Mouse (Mus musculus) left cerebral cortex, postnatal 14 days (tissue): Measurements from ENCODE around the gene Rfc4. TPM values are rescaled to one million over a fixed set of nuclear protein-coding genes. Genes with fewer than 3 reads are reported as not detected.
"Not testable (repeated sequence)": the region's sequence is repeated elsewhere in the genome, so short reads cannot be mapped to it uniquely, and the experiment has no call there.

Source experiments
- DNase-seq, 2 experiments: peaks; one replicate each; pipeline ENCODE4 v3.0.0; 2021 to 2022; ENCODE audit warnings: low spot score in 2 of 2, mixed read lengths in 1 of 2
- intact Hi-C: fragments of 180-260 bp; cut with DNase I; formaldehyde crosslinking; loops from one replicate; pipeline ENCODE4 v1.15.1; 2025
- total RNA-seq, 2 experiments: library from RNA; stranded (reverse); gene quantifications; 2 replicates each; pipeline ENCODE4 v1.2.3; 2021

Rfc4 gene
- total RNA-seq, 2 experiments from 2014 or later: 3.8 to 6.0 TPM

DNA sequence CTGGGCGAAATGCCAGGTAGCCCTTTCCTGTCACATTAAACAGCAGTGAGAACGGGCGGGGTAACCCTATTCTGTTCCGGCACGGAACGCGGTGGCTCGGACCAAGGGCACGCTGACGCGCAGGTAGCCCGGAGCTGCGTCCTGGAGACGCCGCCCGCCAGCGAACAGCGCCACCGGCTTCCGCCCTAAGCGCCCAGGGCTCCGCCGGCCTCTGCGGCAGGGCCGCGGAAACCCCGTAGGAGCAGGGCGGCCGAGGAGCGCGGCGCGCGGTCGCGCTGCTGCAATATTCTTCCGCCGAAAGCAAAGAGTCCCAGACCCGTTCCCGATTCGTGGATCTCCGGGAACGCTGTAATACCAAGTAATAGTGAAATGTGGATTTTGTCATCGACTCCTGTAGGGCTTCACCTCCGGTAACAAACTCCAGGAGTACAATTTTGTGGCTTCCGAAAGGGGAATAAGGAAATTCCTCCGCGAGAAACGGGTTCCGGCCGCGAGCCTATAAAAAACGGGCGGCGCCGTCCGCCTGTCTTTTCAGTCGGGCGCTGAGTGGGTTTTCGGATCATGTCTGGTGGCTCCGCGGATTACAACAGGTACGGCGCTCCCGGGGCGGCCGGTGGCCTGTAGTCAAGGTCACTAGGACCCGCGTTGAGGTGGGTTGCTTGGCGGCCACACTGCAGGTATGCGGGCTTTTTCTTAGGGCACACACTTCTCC, 20.1 kb downstream of the Rfc4 start, which contains the start of gene Eif4a2:
Gene Eif4a2 (plus strand): TSS at position 214 of the 712 bp plus-strand sequence.
- intact Hi-C loops: loop anchor here (1.0 kb wide), 1 partner anchor 20 kb away; the partner anchor contains the start of gene Rfc4
- peak; percentile 92 to 94 for DNase-seq

DNA sequence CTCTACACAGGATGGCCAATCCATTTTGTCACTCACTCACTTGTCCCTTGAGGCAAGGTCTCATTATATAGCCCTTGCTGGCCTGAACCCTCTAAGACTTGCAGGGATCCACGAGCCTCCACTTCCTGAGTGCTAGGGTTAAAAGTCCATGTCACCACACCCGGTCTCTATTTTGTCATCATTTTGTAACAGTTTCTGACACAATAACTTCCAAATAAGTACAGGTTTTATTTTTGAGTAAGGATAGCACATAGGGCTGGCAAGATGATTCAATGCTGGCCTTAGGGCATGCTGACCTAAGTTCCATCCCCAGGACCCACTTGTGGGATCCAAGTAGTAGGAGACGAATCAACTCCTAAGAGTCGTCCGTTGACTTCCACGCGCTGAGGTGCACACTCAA, 21.4 kb downstream of the Rfc4 start:
- no peak for DNase-seq
- intact Hi-C loops: no loop called here

DNA sequence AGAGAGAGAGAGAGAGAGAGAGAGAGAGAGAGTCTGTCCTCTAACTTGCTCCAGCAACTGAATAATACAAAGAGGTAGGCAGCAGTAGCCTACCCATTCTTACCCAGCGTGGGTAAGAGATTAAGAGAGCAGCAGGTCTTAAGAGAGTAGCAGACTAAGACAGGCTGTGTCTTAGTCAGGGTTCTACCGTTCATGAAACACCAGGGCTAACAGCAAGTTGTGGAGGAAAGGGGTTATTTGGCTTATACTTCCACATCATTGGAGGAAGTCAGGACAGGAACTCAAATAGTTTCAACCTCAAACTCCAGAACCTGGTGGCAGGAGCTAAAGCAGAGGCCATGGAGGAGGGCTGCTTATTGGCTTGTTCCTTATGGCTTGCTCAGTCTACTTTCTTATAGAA, 23.7 kb downstream of the Rfc4 start:
- no peak for DNase-seq
- intact Hi-C loops: no loop called here

- DNase-seq: no peak
- intact Hi-C loops: no loop called here
Observed at GRCm38 (mm10) chr16:23103038-23103745, 24.3 kb downstream of the Rfc4 start.

DNA sequence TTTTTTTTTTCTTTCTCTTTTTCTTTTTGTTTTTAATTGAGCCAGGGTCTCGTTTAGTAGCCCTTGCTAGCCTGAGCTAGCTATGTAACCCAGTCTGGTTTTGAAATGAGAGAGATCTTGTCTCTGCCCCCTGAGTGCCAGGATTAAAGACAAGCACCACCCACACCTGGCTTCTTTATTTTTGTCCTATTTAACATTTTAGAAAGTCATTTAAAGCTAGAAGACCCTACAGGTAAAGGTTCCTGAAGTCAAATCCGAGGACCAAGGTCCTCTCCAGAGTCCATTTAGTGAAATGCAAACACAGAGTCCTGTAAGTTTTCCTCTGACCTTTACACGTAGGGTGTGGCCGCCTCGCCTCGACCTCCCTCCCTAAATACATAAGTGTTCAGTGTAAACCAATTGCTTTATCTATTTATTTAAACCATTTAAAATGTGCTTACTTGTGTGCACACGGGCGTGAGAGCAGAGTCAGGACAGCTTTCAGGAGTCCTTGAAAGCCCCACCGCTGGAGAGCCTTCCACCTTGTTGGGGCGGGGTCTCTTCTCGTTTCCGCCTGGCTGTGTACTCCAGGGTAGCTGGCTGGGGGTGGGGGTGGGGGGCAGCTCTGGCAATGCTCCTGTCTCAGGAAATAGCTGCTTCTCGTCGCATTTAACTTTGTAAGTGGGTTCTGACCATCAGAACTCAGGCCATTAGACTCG, 25.0 kb downstream of the Rfc4 start:
- intact Hi-C loops: no loop called here
- DNase-seq: no peak

- no peak for DNase-seq
- intact Hi-C loops: no loop called here
Observed at GRCm38 (mm10) chr16:23100613-23101012, 26.9 kb downstream of the Rfc4 start.

- intact Hi-C loops: no loop called here
- no peak for DNase-seq
Observed at GRCm38 (mm10) chr16:23100099-23100575, 27.4 kb downstream of the Rfc4 start.

DNA sequence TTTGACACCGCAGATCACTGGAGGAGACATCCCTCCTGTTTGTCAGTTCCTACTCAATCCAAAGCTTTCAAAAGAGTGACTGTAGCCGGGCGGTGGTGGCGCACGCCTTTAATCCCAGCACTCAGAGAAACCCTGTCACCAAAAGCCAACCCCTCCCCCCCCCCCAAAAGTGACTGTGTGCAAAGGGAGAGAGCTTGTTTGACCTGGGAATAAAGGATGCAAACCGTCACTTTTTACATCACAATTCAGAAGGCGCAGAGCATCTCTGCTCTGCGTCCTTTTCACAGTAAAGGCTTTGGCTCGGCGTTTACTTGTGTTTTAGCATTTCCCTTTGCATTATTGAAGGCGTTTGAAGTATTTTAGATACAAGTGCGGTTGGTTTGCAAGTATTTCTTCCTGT, 27.9 kb downstream of the Rfc4 start:
- intact Hi-C loops: no loop called here
- DNase-seq: no peak

GRCm38 (mm10) chr16:23098105-23098452, 29.5 kb downstream of the Rfc4 start:
- DNase-seq, intact Hi-C loops: not testable (repeated sequence)

GRCm38 (mm10) chr16:23097290-23098104, 30.0 kb downstream of the Rfc4 start:
- intact Hi-C loops: not testable (repeated sequence)

GRCm38 (mm10) chr16:23096886-23097285, 30.7 kb downstream of the Rfc4 start:
- intact Hi-C loops, DNase-seq: not testable (repeated sequence)

More at GRCm38 (mm10) chr16:23097290-23098104, 30.0 kb downstream of the Rfc4 start:
- DNase-seq: peak; percentile 10 to 35

DNA sequence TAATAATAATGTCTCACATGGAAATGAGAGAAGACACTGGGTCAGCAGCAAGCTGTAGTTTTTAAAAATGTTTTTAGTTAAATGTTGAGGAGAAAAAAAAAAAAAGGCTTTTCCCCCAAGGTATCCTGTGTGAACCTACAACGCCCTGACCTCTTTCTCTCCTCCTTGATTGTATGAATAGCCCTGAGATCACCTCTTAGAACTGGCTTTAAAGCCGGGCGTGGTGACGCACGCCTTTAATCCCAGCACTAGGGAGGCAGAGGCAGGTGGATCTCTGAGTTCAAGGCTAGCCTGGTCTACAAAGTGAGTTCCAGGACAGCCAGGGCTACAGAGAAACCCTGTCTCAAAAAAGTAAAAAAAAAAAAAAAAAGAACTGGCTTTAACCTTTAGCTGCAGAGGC, 32.0 kb downstream of the Rfc4 start:
- intact Hi-C loops, DNase-seq: not testable (repeated sequence)

- no peak for DNase-seq
- intact Hi-C loops: no loop called here
Observed at GRCm38 (mm10) chr16:23094136-23094535, 33.4 kb downstream of the Rfc4 start.

DNA sequence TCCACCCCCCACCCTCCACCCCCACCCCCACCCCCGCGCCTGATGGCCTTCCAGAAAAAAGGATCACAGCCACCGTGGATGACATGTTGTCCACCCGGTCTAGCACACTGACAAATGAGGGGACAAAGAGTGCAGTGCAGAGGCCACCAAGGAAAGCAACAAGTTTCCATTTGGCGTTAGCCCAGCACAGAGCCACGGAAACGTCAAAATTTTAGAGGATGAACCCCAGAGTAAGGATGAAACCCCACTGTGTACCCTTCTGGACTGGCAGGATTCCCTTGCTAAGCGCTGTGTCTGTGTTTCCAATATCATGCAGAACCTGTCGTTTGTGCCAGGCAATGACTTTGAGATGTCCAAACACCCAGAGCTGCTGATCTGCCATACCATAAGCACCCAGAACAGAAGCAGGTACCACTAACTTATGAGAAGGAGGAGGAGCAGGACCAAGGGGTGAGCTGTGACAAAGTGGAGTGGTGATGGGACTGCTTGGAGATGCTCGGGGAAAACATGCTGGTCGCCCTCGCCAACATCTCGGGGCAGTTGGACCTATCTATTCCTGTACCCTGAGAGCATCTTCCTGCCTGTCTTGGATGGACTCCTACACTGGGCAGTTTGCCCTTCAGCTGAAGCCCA, 34.1 kb downstream of the Rfc4 start:
- no peak for DNase-seq
- intact Hi-C loops: no loop called here

DNA sequence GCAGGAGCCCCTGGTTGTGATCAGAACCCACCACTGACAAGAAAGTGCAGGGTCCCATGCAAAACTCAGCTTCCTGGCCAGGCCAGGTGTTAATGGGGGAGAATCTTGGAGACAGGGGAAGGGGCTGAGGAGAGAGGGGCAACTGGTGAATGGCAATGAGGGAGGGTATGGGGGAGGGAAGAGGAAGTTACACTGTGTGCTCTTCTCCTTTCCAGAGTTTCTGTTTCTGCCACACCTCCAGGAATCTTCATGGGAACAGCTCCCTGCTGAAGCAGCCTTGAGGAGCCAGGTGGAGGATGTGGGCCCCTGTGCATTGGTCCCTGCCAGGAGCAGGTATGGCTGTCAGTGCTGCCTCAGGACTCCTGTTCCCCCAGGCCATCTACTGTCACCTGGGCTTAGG, 36.2 kb downstream of the Rfc4 start:
- intact Hi-C loops: not testable (repeated sequence)

GRCm38 (mm10) chr16:23088491-23088890, 39.0 kb downstream of the Rfc4 start:
- not testable (repeated sequence) for DNase-seq
- intact Hi-C loops: loop anchor here (5.0 kb wide), 1 partner anchor 44 kb away; no protein-coding TSS in a partner anchor

More for the DNA sequence above, 36.2 kb downstream of the Rfc4 start:
- not testable (repeated sequence) for DNase-seq

DNA sequence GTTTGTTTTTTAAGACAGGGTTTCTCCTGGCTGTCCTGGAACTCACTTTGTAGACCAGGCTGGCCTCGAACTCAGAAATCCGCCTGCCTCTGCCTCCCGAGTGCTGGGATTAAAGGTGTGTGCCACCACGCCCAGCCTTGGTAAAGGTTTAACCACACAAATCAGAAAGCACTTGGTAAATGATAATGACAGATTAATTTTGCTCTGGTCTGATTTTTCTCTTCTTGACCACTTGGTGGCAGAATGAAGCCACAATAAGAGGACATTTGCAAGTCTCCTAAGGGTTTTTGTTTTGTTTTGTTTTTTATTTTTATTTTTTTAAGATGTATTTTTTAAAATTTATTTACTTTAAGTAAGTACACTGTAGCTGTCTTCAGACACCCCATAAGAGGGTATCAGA, 39.8 kb downstream of the Rfc4 start:
- intact Hi-C loops: loop anchor here (5.0 kb wide), 1 partner anchor 45 kb away; no protein-coding TSS in a partner anchor
- not testable (repeated sequence) for DNase-seq

- intact Hi-C loops: loop anchor here (5.0 kb wide), 1 partner anchor 45 kb away; no protein-coding TSS in a partner anchor
- DNase-seq: not testable (repeated sequence)
Observed at GRCm38 (mm10) chr16:23087159-23087558, 40.4 kb downstream of the Rfc4 start.
